ENCODE assay signal across 8 mouse cellular contexts in the genomic region with DNA sequence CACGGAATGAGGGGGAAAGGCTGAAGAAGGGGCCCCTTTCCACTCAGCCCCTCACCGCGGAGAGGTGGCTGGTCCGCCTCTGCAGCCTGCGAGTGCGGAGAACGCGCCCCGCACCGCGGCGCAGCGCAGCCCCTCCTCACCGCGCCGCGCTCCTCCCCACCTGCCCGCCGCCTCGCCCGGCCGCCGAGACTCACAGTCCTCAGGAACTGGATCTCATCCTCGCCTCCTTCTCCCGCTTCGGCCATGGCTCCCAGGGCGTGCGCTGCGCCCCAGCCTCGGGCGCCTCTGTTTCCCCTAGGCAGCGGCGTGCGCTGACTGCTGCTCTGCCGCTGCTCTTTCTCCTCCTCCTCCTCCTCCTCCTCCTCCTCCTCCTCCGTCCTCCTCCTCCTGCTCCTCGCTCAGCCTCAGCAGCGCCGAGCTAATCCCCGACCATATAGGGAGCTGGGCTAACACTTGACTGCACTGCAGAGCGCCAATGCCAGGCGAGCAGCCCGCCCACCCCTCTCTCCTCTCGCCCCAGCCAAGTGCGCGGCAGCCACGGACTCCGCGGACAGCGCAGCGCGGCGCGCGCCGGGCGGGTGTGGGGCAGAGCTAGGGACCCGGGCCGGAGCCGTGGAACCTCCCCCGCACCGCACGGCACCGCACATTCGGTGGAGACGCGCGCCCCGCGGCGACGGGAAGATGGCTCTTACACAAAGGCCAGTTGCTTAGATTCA. TPM values are rescaled to one million over a fixed set of nuclear protein-coding genes. Genes with fewer than 3 reads are reported as not detected.
DNase-seq lines count a peak whose midpoint lies in the region; ATAC-seq lines count a peak whose summit lies in the region.

Gene Ryr3, minus strand, starts transcription at position 351 of the 716 bp plus-strand sequence.

- peaks cover 50% of the 10 kb centered on the region for H3K27me3 ChIP-seq in embryonic facial prominence, embryonic 15.5 days
- peaks cover 31% of the 10 kb centered on the region for H3K27me3 ChIP-seq in hindbrain, embryonic 12.5 days
- peaks cover 27% of the 10 kb centered on the region for H3K27me3 ChIP-seq in limb, embryonic 11.5 days (ENCODE audit: control insufficient read depth, insufficient read depth, low read length)
- peaks cover 24% of the 10 kb centered on the region for H3K27me3 ChIP-seq in neural tube, embryonic 12.5 days (replicated peaks)

- peak; percentile 15 for DNase-seq in adrenal gland, postnatal 10 days
- no peak for DNase-seq in adrenal gland, adult 8-10 months
- peak; percentile 10 for DNase-seq in adrenal gland, postnatal 14 days
- DNase-seq in limb, embryonic 11.5 days (ENCODE audit: low spot score) = peak; percentile 68
- DNase-seq in spleen, postnatal 14 days (ENCODE audit: low spot score in 2 of 2) = no peak

- ATAC-seq in embryonic facial prominence, embryonic 15.5 days (ENCODE audit: insufficient number of reproducible peaks, low FRiP score, low TSS enrichment, low read depth) = peak; percentile 83
- ATAC-seq in hindbrain, embryonic 12.5 days (ENCODE audit: low FRiP score) = peak; percentile 95
- peak; percentile 88 for ATAC-seq in limb, embryonic 11.5 days (ENCODE audit: insufficient number of reproducible peaks, low FRiP score, low TSS enrichment, low read depth)
- ATAC-seq in neural tube, embryonic 12.5 days (ENCODE audit: low FRiP score, low read depth) = peak; percentile 95

- 0 out of 2 replicates have a peak, but pooled peaks cover 9% of the 10 kb centered on the region for H3K4me1 ChIP-seq in embryonic facial prominence, embryonic 15.5 days
- 0 out of 2 replicates have a peak, but pooled peaks cover 3% of the 10 kb centered on the region for H3K4me1 ChIP-seq in hindbrain, embryonic 12.5 days
- H3K4me1 ChIP-seq in limb, embryonic 11.5 days (ENCODE audit: control insufficient read depth, insufficient read depth, low read length) = no peaks in the 10 kb centered on the region
- peaks cover 5% of the 10 kb centered on the region; the same call in 1 of the 2 replicates for H3K4me1 ChIP-seq in neural tube, embryonic 12.5 days

- 0 out of 2 replicates have a peak within 1 kb of the TSS, but pooled peaks have one; percentile 21 for H3K9ac ChIP-seq in embryonic facial prominence, embryonic 15.5 days
- H3K9ac ChIP-seq in hindbrain, embryonic 12.5 days = peak within 1 kb of the TSS; percentile 74
- H3K9ac ChIP-seq in limb, embryonic 11.5 days (ENCODE audit: low read length) = 0 out of 2 replicates have a peak within 1 kb of the TSS, but pooled peaks have one; percentile 41
- H3K9ac ChIP-seq in neural tube, embryonic 12.5 days = peak within 1 kb of the TSS; percentile 51

- no peaks in the 10 kb centered on the region for H3K36me3 ChIP-seq in embryonic facial prominence, embryonic 15.5 days
- no peaks in the 10 kb centered on the region for H3K36me3 ChIP-seq in hindbrain, embryonic 12.5 days
- H3K36me3 ChIP-seq in limb, embryonic 11.5 days (ENCODE audit: control insufficient read depth, insufficient read depth, low read length) = no peaks in the 10 kb centered on the region
- no peaks in the 10 kb centered on the region for H3K36me3 ChIP-seq in neural tube, embryonic 12.5 days

- H3K27ac ChIP-seq in embryonic facial prominence, embryonic 15.5 days (replicated peaks) = no peak within 1 kb of the TSS
- peak within 1 kb of the TSS; percentile 75 for H3K27ac ChIP-seq in hindbrain, embryonic 12.5 days
- no peak within 1 kb of the TSS for H3K27ac ChIP-seq in limb, embryonic 11.5 days (replicated peaks; ENCODE audit: low read depth, low read length)
- peak within 1 kb of the TSS; percentile 6; the same call in 1 of the 2 replicates for H3K27ac ChIP-seq in neural tube, embryonic 12.5 days

- no peaks in the 10 kb centered on the region for H3K9me3 ChIP-seq in embryonic facial prominence, embryonic 15.5 days (replicated peaks)
- H3K9me3 ChIP-seq in hindbrain, embryonic 12.5 days (replicated peaks) = no peaks in the 10 kb centered on the region
- no peaks in the 10 kb centered on the region for H3K9me3 ChIP-seq in limb, embryonic 11.5 days (ENCODE audit: control insufficient read depth, low read length)
- H3K9me3 ChIP-seq in neural tube, embryonic 12.5 days = no peaks in the 10 kb centered on the region

- H3K4me2 ChIP-seq in embryonic facial prominence, embryonic 15.5 days (replicated peaks) = peak within 1 kb of the TSS; percentile 90
- H3K4me2 ChIP-seq in hindbrain, embryonic 12.5 days (replicated peaks) = peak within 1 kb of the TSS; percentile 75
- peak within 1 kb of the TSS; percentile 90 for H3K4me2 ChIP-seq in limb, embryonic 11.5 days (ENCODE audit: low read depth, severe bottlenecking)
- H3K4me2 ChIP-seq in neural tube, embryonic 12.5 days (replicated peaks) = peak within 1 kb of the TSS; percentile 79

- under 1% methylated on average over 54 of the region's 72 CpGs for WGBS in embryonic facial prominence, embryonic 15.5 days
- WGBS in hindbrain, embryonic 12.5 days = under 1% methylated on average over 33 of the region's 72 CpGs
- WGBS in limb, embryonic 11.5 days = under 1% methylated on average over 54 of the region's 72 CpGs
- WGBS in neural tube, embryonic 12.5 days = under 1% methylated on average over 62 of the region's 72 CpGs

- peak within 1 kb of the TSS; percentile 52 for H3K4me3 ChIP-seq in embryonic facial prominence, embryonic 15.5 days (replicated peaks)
- peak within 1 kb of the TSS; percentile 55 for H3K4me3 ChIP-seq in hindbrain, embryonic 12.5 days
- H3K4me3 ChIP-seq in limb, embryonic 11.5 days (ENCODE audit: low read depth, low read length) = peak within 1 kb of the TSS; percentile 46
- H3K4me3 ChIP-seq in neural tube, embryonic 12.5 days = peak within 1 kb of the TSS; percentile 46

RNA-seq across cellular contexts. Expression of gene Ryr3, which starts in this region (rescaled TPM):
- 1 to 10 TPM in 1 of 2 experiments, under 1 TPM in 1; 0.30 to 3.4 TPM for total RNA-seq in adrenal gland, postnatal 10 days (2021)
- total RNA-seq in adrenal gland, adult 8-10 months (2022) = 1 to 10 TPM in 3 of 4 experiments, under 1 TPM in 1; 0.63 to 4.7 (median 1.5) TPM
- total RNA-seq in adrenal gland, postnatal 14 days (2021) = 0.49 and 0.74 TPM in 2 replicates
- 1.1 and 1.2 TPM in 2 replicates for polyA plus RNA-seq in embryonic facial prominence, embryonic 15.5 days (2015; fragmentation: Nextera tagmentation; extraction: Ambion mirVana)
- polyA plus RNA-seq in hindbrain, embryonic 12.5 days (2016; fragmentation: Nextera tagmentation; extraction: Ambion mirVana) = 1.1 and 1.4 TPM in 2 replicates
- polyA plus RNA-seq in limb, embryonic 11.5 days (2014; fragmentation: Nextera tagmentation; extraction: Ambion mirVana) = 0.13 and 0.39 TPM in 2 replicates
- 0.95 and 1.4 TPM in 2 replicates for polyA plus RNA-seq in neural tube, embryonic 12.5 days (2016; fragmentation: Nextera tagmentation; extraction: Ambion mirVana)

Comparison
In these comparisons a context has a peak if more than half of its experiments do, and no peak if none do; other contexts are left out.
1. Peak in DNase-seq in adrenal gland, postnatal 14 days; RNA of the gene not detected or under 1 TPM.
2. Peak in DNase-seq, ATAC-seq, H3K4me3 ChIP-seq, H3K9ac ChIP-seq and H3K4me2 ChIP-seq in limb, embryonic 11.5 days; RNA of the gene not detected or under 1 TPM.
3. H3K27ac ChIP-seq: peak in hindbrain, embryonic 12.5 days (single experiment) and neural tube, embryonic 12.5 days (single experiment); none in embryonic facial prominence, embryonic 15.5 days (single experiment) and limb, embryonic 11.5 days (single experiment).
4. H3K9ac ChIP-seq: peak in every context shown above with its lines; median percentile 74 in hindbrain, embryonic 12.5 days; 51 in neural tube, embryonic 12.5 days; 41 in limb, embryonic 11.5 days; 21 in embryonic facial prominence, embryonic 15.5 days.
5. Peak in every context shown above with its lines, with median percentiles within 50 percentile points of each other: ATAC-seq, H3K4me2 ChIP-seq and H3K4me3 ChIP-seq.